Mouse (Mus musculus) midbrain, embryonic 11.5 days (tissue): ENCODE measurements around the gene Ccn2. TPM values are rescaled to one million over a fixed set of nuclear protein-coding genes. Genes with fewer than 3 reads are reported as not detected.

Source experiments
- ATAC-seq: fragments of 200-750 bp; cut with Nextera tagmentation; 2 replicates; pipeline ENCODE4 v1.8.0; 2017; ENCODE audit warnings: moderate TSS enrichment, moderate library complexity; ENCODE audit not compliant: low FRiP score
- DNase-seq: peaks from one replicate; pipeline ENCODE4 v3.0.0; 2015; ENCODE audit warnings: low spot score; ENCODE audit errors: missing footprints
- H3K27ac ChIP-seq: fragments of 300-500 bp; sonication (generic); 2 replicates; pipeline ENCODE4 v1.5.1; 2014; ENCODE audit warnings: low read depth, low read length
- H3K27me3 ChIP-seq: fragments of 300-500 bp; sonication (generic); 2 replicates; pipeline ENCODE4 v1.6.1; 2014; ENCODE audit warnings: mild to moderate bottlenecking, low read length, moderate library complexity, mixed read lengths; ENCODE audit not compliant: control insufficient read depth, insufficient read depth
- H3K36me3 ChIP-seq: fragments of 300-500 bp; sonication (generic); 2 replicates; pipeline ENCODE4 v1.6.1; 2014; ENCODE audit warnings: mild to moderate bottlenecking, low read length, moderate library complexity, mixed read lengths; ENCODE audit not compliant: control insufficient read depth, insufficient read depth
- H3K4me1 ChIP-seq: fragments of 300-500 bp; sonication (generic); 2 replicates; pipeline ENCODE4 v1.6.1; 2014; ENCODE audit warnings: low read length; ENCODE audit not compliant: control insufficient read depth, insufficient read depth
- H3K4me2 ChIP-seq: fragments of 300-500 bp; sonication (generic); 2 replicates; pipeline ENCODE4 v1.6.1; 2014; ENCODE audit warnings: mild to moderate bottlenecking, moderate library complexity
- H3K4me3 ChIP-seq: fragments of 300-500 bp; sonication (generic); 2 replicates; pipeline ENCODE4 v1.5.1; 2014; ENCODE audit warnings: low read depth, low read length
- H3K9ac ChIP-seq: fragments of 300-500 bp; sonication (generic); 2 replicates; pipeline ENCODE4 v1.6.1; 2014; ENCODE audit warnings: low read length
- H3K9me3 ChIP-seq: fragments of 300-500 bp; sonication (generic); 2 replicates; pipeline ENCODE4 v1.6.1; 2016; ENCODE audit warnings: low read length; ENCODE audit not compliant: control insufficient read depth
- WGBS: fragments of 180-500 bp; shearing (Covaris S2); extraction: QIAGEN DNeasy Blood & Tissue Kit; methylation state at CpG from one replicate; pipeline ENCODE4 v1.1.7; 2014; 5-methylcytosine and 5-hydroxymethylcytosine counted together
- polyA plus RNA-seq: library from polyadenylated mRNA; unstranded; fragments of >200 nt; fragmentation: Nextera tagmentation; extraction: Ambion mirVana; gene quantifications from 2 replicates; pipeline ENCODE4 v1.2.1, GENCODE M21; 2014

Gene Ccn2
- polyA plus RNA-seq, 1 experiment from 2014 or later, result 3.2 TPM

DNA sequence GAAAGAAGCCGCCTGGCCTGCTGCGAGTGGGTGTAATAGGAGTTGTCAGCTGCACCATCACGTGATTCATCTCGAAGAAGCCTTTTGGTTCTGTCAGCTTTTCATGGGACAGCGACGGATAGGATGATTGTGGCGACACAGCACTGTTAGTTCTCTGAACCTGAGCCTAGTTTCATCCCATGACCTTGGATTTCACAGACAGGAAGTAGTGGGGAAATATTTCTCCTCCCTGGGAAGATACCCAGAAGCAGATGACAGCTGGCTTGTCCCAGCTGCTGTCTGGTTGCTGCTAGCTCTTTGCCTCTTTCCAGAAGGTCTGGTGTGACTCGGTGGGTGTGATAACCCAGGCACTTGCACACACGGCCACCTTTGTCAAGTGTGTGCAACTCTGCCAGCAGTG lies 39.0 kb downstream of the Ccn2 start:
- no peak overlapping the region for H3K4me2 ChIP-seq
- no peaks in the 10 kb centered on the region; the same call in 1 of the 2 replicates for H3K4me1 ChIP-seq
- ATAC-seq (no peak), DNase-seq (peak; percentile 70)
- no peaks in the 10 kb centered on the region for H3K9me3 ChIP-seq
- no peak overlapping the region for H3K27ac ChIP-seq
- no peak overlapping the region for H3K4me3 ChIP-seq
- no peak overlapping the region for H3K9ac ChIP-seq
- no peaks in the 10 kb centered on the region for H3K36me3 ChIP-seq
- no peaks in the 10 kb centered on the region for H3K27me3 ChIP-seq
- 88% methylated on average over 9 of the region's 9 CpGs for WGBS

DNA sequence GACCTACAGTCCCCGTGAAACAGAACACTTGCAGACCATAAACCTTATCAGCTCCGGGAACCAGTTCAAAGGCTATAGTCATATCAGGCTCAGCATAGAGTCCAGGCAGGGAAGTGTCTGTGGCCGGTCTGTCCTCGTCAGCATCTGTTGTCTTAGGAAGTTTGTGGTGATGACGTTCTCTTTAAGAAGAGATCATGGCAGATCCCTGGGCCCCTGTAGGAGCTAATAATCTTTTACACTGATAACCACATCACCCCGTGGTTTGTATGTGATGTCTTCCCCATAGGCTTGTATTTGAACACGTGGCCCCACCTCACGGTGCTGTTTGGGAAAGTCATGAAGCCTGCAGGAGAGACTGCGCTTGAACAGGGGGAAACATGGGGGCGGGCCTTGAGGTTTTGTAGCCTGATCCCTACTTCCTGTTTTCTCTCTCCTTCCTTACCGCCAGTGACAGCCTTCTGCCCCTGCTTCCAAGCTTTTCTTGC lies 40.1 kb downstream of the Ccn2 start:
- no peak overlapping the region for H3K4me2 ChIP-seq
- no peak overlapping the region for H3K27ac ChIP-seq
- ATAC-seq (no peak), DNase-seq (peak; percentile 37)
- H3K4me3 ChIP-seq, result no peak overlapping the region
- no peak overlapping the region for H3K9ac ChIP-seq
- no peaks in the 10 kb centered on the region; the same call in 1 of the 2 replicates for H3K4me1 ChIP-seq
- no peaks in the 10 kb centered on the region for H3K27me3 ChIP-seq
- H3K36me3 ChIP-seq, result no peaks in the 10 kb centered on the region
- WGBS, result 85% methylated on average over 11 of the region's 11 CpGs
- H3K9me3 ChIP-seq, result no peaks in the 10 kb centered on the region

DNA sequence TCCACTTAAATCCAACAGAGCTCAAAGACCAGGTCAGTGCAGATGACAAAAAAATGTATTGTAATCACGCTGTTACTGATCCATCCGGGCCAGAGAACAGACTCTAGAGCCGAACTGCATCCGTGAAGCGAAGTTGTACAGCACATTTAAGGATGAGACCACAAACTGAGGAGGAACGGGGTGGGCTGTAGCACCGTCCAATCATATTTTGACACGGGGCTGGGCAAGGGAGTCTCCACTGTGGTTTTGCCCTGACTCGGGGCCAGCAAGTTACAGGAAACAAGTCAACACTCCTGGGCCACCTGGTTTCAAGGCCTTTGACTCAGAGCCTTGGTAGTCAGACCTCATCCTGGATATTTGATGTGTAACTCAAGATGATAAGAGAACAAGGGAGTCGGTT lies 40.6 kb downstream of the Ccn2 start:
- Histone ChIP-seq H3K9me3 (no peaks in the 10 kb centered on the region), H3K36me3 (no peaks in the 10 kb centered on the region), H3K27me3 (no peaks in the 10 kb centered on the region), H3K4me3 (no peak overlapping the region), H3K4me1 (no peaks in the 10 kb centered on the region; the same call in 1 of the 2 replicates), H3K9ac (no peak overlapping the region), H3K27ac (no peak overlapping the region), H3K4me2 (no peak overlapping the region)
- no peak for ATAC-seq
- peak; percentile 35 for DNase-seq
- 94% methylated on average over 10 of the region's 10 CpGs for WGBS

DNA sequence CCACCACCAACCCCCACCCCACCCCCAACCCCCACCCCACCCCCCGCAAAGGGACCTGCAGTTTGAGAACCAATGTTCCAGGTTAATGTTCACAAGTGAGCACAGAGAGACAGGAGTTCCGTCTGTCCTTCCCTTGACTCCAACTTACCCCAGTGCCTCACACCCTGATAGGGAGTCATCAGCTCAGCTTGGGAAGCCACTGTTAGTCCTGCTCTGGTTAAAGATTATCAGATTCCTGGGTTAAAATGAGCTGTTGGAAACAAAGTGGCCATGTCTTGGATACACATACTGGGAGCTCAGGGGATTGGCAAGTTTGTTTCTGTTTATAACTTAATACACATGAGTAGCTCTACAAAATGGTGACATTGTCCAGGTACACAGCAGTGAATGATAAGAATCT lies 41.7 kb downstream of the Ccn2 start:
- ATAC-seq (no peak), DNase-seq (peak; percentile 77)
- no peak overlapping the region for H3K4me2 ChIP-seq
- no peaks in the 10 kb centered on the region; the same call in 1 of the 2 replicates for H3K4me1 ChIP-seq
- no peak overlapping the region for H3K4me3 ChIP-seq
- no peaks in the 10 kb centered on the region for H3K36me3 ChIP-seq
- no peak overlapping the region for H3K27ac ChIP-seq
- 96% methylated on average over 2 of the region's 2 CpGs for WGBS
- no peaks in the 10 kb centered on the region for H3K27me3 ChIP-seq
- no peaks in the 10 kb centered on the region for H3K9me3 ChIP-seq
- H3K9ac ChIP-seq, result no peak overlapping the region

- DNase-seq (peak; percentile 66), ATAC-seq (no peak)
- H3K4me2 ChIP-seq, result no peak overlapping the region
- no peak overlapping the region for H3K4me3 ChIP-seq
- no peak overlapping the region for H3K27ac ChIP-seq
- no peak overlapping the region for H3K9ac ChIP-seq
- 72% methylated on average over 10 of the region's 10 CpGs for WGBS
- H3K36me3 ChIP-seq, result no peaks in the 10 kb centered on the region
- H3K4me1 ChIP-seq, result no peaks in the 10 kb centered on the region; the same call in 1 of the 2 replicates
- H3K9me3 ChIP-seq, result no peaks in the 10 kb centered on the region
- no peaks in the 10 kb centered on the region for H3K27me3 ChIP-seq
Observed at GRCm38 (mm10) chr10:24638306-24639070, 43.2 kb downstream of the Ccn2 start.

GRCm38 (mm10) chr10:24639596-24639995 lies 44.4 kb downstream of the Ccn2 start:
- Histone ChIP-seq H3K27ac (no peak overlapping the region), H3K9ac (no peak overlapping the region), H3K27me3 (no peaks in the 10 kb centered on the region), H3K4me1 (no peaks in the 10 kb centered on the region; the same call in 1 of the 2 replicates), H3K36me3 (no peaks in the 10 kb centered on the region), H3K4me3 (no peak overlapping the region), H3K9me3 (no peaks in the 10 kb centered on the region), H3K4me2 (no peak overlapping the region)
- no peak for ATAC-seq
- peak; percentile 31 for DNase-seq
- WGBS, result 69% methylated on average over 7 of the region's 7 CpGs

GRCm38 (mm10) chr10:24640186-24640875 lies 45.1 kb downstream of the Ccn2 start:
- Histone ChIP-seq H3K27ac (no peak overlapping the region), H3K9me3 (no peaks in the 10 kb centered on the region), H3K36me3 (no peaks in the 10 kb centered on the region), H3K4me1 (no peaks in the 10 kb centered on the region; the same call in 1 of the 2 replicates), H3K9ac (no peak overlapping the region), H3K4me3 (no peak overlapping the region), H3K27me3 (no peaks in the 10 kb centered on the region), H3K4me2 (no peak overlapping the region)
- DNase-seq, result peak; percentile 26
- WGBS, result 88% methylated on average over 6 of the region's 6 CpGs
- ATAC-seq, result no peak

GRCm38 (mm10) chr10:24641416-24642140 lies 46.3 kb downstream of the Ccn2 start:
- H3K36me3 ChIP-seq, result no peaks in the 10 kb centered on the region
- WGBS, result 73% methylated on average over 14 of the region's 14 CpGs
- no peak overlapping the region for H3K27ac ChIP-seq
- ATAC-seq, result no peak
- H3K9me3 ChIP-seq, result no peaks in the 10 kb centered on the region
- no peak overlapping the region for H3K4me2 ChIP-seq
- no peak overlapping the region for H3K4me3 ChIP-seq
- H3K4me1 ChIP-seq, result no peaks in the 10 kb centered on the region; the same call in 1 of the 2 replicates
- peak; percentile 47 for DNase-seq
- H3K27me3 ChIP-seq, result no peaks in the 10 kb centered on the region
- no peak overlapping the region for H3K9ac ChIP-seq
